Mouse (Mus musculus) kidney, embryonic 14.5 days (tissue): ENCODE measurements around the gene Klhl29. TPM values are rescaled to one million over a fixed set of nuclear protein-coding genes. Genes with fewer than 3 reads are reported as not detected.

Experiments used
- ATAC-seq: fragments of 200-750 bp; cut with Nextera tagmentation; 2 replicates; pipeline ENCODE4 v1.8.0; 2017; ENCODE audit warnings: moderate number of reproducible peaks, mild to moderate bottlenecking, moderate TSS enrichment, moderate library complexity; ENCODE audit not compliant: low FRiP score, low TSS enrichment
- H3K27ac ChIP-seq: fragments of 300-500 bp; sonication (generic); 2 replicates; pipeline ENCODE4 v1.5.1; 2014; ENCODE audit warnings: low read depth, mild to moderate bottlenecking, low read length, moderate library complexity, mixed read lengths
- H3K27me3 ChIP-seq: fragments of 300-500 bp; sonication (generic); 2 replicates; pipeline ENCODE4 v1.6.1; 2014; ENCODE audit warnings: mild to moderate bottlenecking, low read length; ENCODE audit not compliant: control insufficient read depth, insufficient read depth
- H3K36me3 ChIP-seq: fragments of 300-500 bp; sonication (generic); 2 replicates; pipeline ENCODE4 v1.6.1; 2014; ENCODE audit warnings: low read length, mixed read lengths; ENCODE audit not compliant: control insufficient read depth, insufficient read depth
- H3K4me1 ChIP-seq: fragments of 300-500 bp; sonication (generic); 2 replicates; pipeline ENCODE4 v1.6.1; 2014; ENCODE audit warnings: low read length, mixed read lengths; ENCODE audit not compliant: control insufficient read depth, insufficient read depth
- H3K4me2 ChIP-seq: fragments of 300-500 bp; sonication (generic); replicated peaks from 2 replicates; pipeline ENCODE4 v1.6.1; 2014; ENCODE audit warnings: low read depth, mild to moderate bottlenecking, low read length
- H3K4me3 ChIP-seq: fragments of 300-500 bp; sonication (generic); 2 replicates; pipeline ENCODE4 v1.5.1; 2014; ENCODE audit warnings: mild to moderate bottlenecking, low read length
- H3K9ac ChIP-seq: fragments of 300-500 bp; sonication (generic); 2 replicates; pipeline ENCODE4 v1.6.1; 2014; ENCODE audit warnings: low read depth, mild to moderate bottlenecking, low read length, moderate library complexity
- H3K9me3 ChIP-seq: fragments of 300-500 bp; sonication (generic); 2 replicates; pipeline ENCODE4 v1.6.1; 2016; ENCODE audit warnings: low read length; ENCODE audit not compliant: control insufficient read depth
- WGBS: fragments of 180-500 bp; shearing (Covaris S2); extraction: QIAGEN DNeasy Blood & Tissue Kit; methylation state at CpG from one replicate; pipeline ENCODE4 v1.1.7; 2014; 5-methylcytosine and 5-hydroxymethylcytosine counted together
- polyA plus RNA-seq: library from polyadenylated mRNA; unstranded; fragments of >200 nt; fragmentation: Nextera tagmentation; extraction: Ambion mirVana; gene quantifications from 2 replicates; pipeline ENCODE4 v1.2.1, GENCODE M21; 2014

The Klhl29 gene
- polyA plus RNA-seq, 1 experiment from 2014 or later: 1.4 TPM

DNA sequence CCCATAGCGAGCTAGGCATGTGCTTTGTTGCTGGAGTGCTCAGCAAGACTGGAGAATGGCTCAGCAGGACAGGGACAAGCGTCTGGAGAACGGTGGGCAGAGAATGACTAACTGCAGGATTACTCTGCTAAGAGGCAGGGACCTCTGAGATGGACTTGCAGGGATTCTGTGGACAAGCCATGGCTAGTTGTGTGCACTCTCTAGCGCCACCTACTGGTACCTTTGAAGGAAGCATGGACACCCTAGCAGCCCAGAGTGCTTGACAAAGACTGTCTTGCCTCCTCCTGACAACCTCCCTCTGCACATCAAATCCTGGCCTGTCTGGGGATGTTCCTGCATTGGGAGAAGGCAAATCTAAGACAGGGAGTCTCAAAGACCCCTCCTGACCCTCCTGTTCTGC is 239.2 kb downstream of the Klhl29 start:
- Histone ChIP-seq H3K36me3 (no peaks in the 10 kb centered on the region), H3K27ac (no peak overlapping the region), H3K9ac (no peak overlapping the region), H3K9me3 (no peaks in the 10 kb centered on the region), H3K4me3 (no peak overlapping the region), H3K4me2 (no peak overlapping the region), H3K4me1 (no peaks in the 10 kb centered on the region), H3K27me3 (no peaks in the 10 kb centered on the region)
- ATAC-seq: peak; percentile 82
- WGBS: 28% methylated on average over 4 of the region's 4 CpGs

DNA sequence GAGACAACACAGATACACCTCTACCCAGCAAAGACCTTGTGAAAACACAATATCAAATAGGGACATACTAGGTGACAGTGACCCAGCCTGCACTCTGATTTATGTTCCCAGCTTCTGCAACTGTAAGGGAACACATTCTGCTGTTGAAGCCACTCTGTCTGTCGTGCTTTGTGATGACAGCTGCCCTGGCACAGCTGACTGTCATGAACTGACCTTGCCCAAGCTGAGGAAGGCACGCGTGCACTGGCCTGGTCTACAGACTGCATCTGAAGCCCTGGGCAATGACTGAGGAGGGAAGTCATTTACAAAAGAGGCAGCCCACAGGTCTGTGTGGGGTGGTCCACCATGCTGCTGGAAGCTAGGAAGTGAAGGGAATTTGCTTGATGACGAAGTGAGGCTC is 246.3 kb downstream of the Klhl29 start:
- H3K4me1 ChIP-seq: no peaks in the 10 kb centered on the region
- ATAC-seq: no peak
- no peak overlapping the region for H3K9ac ChIP-seq
- no peaks in the 10 kb centered on the region for H3K9me3 ChIP-seq
- no peaks in the 10 kb centered on the region for H3K36me3 ChIP-seq
- H3K4me2 ChIP-seq: no peak overlapping the region
- no peaks in the 10 kb centered on the region for H3K27me3 ChIP-seq
- H3K4me3 ChIP-seq: no peak overlapping the region
- WGBS: 59% methylated on average over 4 of the region's 4 CpGs
- H3K27ac ChIP-seq: no peak overlapping the region

DNA sequence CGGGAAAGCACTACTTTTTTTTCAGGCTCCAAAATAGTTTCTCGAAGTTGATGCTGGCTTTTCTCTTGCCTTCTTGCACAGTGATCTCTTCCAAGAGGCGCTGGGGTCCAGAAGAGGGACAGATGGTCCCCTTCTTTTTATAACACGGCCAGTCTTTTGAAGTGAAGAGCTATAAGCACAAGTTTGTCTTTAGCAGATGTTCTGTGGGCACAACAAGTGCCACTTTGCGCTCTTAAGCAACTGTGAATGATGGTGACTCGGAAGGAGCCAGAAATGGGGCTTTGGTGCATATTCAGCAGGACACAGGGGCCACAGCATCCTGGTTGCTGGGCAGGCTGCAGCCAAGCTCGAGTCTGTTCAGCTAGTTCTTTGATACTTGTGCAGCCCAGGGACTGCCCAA is 249.6 kb downstream of the Klhl29 start:
- Histone ChIP-seq H3K9me3 (no peaks in the 10 kb centered on the region), H3K4me1 (no peaks in the 10 kb centered on the region), H3K9ac (no peak overlapping the region), H3K4me3 (no peak overlapping the region), H3K27ac (no peak overlapping the region), H3K36me3 (no peaks in the 10 kb centered on the region), H3K27me3 (no peaks in the 10 kb centered on the region), H3K4me2 (no peak overlapping the region)
- ATAC-seq: no peak
- 71% methylated on average over 7 of the region's 7 CpGs for WGBS

DNA sequence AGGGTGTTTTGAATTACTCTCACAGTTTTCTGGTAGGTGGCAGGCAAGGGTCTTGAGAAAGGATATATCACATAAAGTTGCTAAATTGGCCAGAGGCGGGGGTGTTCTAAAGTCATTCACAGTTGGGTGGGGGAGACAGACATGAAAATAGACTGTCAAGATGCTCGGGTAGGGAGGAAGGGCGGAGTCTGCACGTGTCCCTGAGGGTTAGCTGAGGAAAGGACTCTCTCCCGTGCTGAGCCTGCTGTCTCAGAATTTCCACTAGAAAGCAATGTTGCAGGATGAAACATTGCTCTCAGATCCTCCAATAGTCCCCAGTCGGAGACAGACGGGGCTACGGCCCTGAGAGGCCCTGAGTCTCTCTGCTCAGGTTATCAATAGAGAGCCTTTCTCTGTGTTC is 252.5 kb downstream of the Klhl29 start:
- ATAC-seq: no peak
- WGBS: 45% methylated on average over 8 of the region's 8 CpGs
- H3K36me3 ChIP-seq: no peaks in the 10 kb centered on the region
- H3K4me2 ChIP-seq: no peak overlapping the region
- H3K9ac ChIP-seq: no peak overlapping the region
- peaks cover 11% of the 10 kb centered on the region; the same call in 1 of the 2 replicates for H3K4me1 ChIP-seq
- H3K9me3 ChIP-seq: no peaks in the 10 kb centered on the region
- H3K27ac ChIP-seq: no peak overlapping the region
- no peak overlapping the region for H3K4me3 ChIP-seq
- no peaks in the 10 kb centered on the region for H3K27me3 ChIP-seq

DNA sequence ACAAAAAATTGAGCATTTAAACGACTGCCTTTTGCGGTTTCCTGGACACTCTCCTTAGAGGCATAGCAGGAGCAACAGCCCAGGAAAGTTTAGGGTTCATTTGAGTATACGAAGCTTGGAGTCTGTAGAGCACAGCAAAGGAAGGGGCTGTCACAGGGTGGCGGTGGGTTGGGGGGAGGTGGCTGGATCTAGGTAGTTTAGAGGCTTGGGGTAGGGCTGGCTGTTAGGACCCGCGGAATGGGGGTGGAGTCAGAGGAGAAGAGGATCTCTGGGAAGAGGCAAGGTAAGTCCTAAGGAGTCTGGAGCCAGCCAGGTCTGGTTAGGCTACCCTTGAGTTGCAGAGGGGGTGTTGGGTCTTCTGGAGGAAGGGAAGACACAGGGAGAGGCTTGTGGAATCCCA is 255.2 kb downstream of the Klhl29 start:
- H3K4me1 ChIP-seq: peaks cover 11% of the 10 kb centered on the region; the same call in 1 of the 2 replicates
- H3K4me2 ChIP-seq: peak overlapping the region; percentile 38
- H3K9me3 ChIP-seq: no peaks in the 10 kb centered on the region
- H3K27me3 ChIP-seq: no peaks in the 10 kb centered on the region
- no peaks in the 10 kb centered on the region for H3K36me3 ChIP-seq
- 41% methylated on average over 6 of the region's 6 CpGs for WGBS
- no peak overlapping the region for H3K4me3 ChIP-seq
- no peak overlapping the region for H3K9ac ChIP-seq
- peak; percentile 32; the same call in 1 of the 2 replicates for ATAC-seq
- H3K27ac ChIP-seq: peak overlapping the region; percentile 43; the same call in 1 of the 2 replicates

DNA sequence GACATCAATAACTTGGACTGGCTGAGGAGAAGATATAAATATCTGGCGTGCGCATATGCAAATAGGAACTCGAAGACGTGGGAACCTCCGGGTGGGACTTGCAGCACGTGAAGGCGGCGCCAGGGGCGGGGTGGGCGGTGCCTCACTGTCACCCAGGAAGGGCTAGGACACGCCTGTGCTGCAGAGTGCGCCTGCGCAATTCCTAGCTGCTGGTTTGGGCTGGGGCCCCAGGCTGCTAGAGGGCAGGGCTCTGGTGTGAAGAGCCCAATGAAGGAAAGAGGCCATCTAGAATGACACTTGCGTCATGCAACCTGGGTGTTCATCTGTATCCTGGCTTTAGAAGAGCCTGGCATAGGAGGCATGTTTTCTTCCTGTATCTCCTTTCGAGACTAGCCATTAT is 255.8 kb downstream of the Klhl29 start:
- Histone ChIP-seq H3K9me3 (no peaks in the 10 kb centered on the region), H3K27ac (peak overlapping the region; percentile 43; the same call in 1 of the 2 replicates), H3K4me2 (peak overlapping the region; percentile 38), H3K27me3 (no peaks in the 10 kb centered on the region), H3K36me3 (no peaks in the 10 kb centered on the region), H3K4me3 (peak overlapping the region; percentile 26; the same call in 1 of the 2 replicates), H3K9ac (no peak overlapping the region), H3K4me1 (peaks cover 11% of the 10 kb centered on the region; the same call in 1 of the 2 replicates)
- ATAC-seq: peak; percentile 97
- WGBS: 6% methylated on average over 15 of the region's 15 CpGs

DNA sequence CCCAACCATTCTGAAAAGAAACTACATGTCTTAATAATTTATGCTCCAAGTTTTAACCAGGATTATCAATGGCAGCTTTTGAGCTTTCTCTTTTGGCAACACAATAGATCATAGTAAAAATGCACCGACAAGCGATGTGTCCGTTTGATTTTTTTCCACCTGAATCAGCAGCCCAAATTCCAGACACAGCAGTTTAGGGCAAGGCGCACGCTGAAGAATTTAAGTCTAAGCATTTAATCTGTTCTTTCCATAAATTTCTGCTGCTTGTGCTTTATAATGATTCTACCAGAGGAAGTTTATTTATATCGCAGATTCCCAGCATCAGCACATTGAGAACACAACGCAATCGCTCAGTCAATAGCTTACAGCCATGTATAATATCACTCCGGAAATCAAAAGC is 256.2 kb downstream of the Klhl29 start:
- Histone ChIP-seq H3K9me3 (no peaks in the 10 kb centered on the region), H3K9ac (no peak overlapping the region), H3K4me1 (peaks cover 11% of the 10 kb centered on the region; the same call in 1 of the 2 replicates), H3K4me3 (peak overlapping the region; percentile 26; the same call in 1 of the 2 replicates), H3K27ac (no peak overlapping the region), H3K27me3 (no peaks in the 10 kb centered on the region), H3K4me2 (peak overlapping the region; percentile 38), H3K36me3 (no peaks in the 10 kb centered on the region)
- WGBS: 37% methylated on average over 9 of the region's 9 CpGs
- 0 out of 2 replicates have a peak, but pooled peaks have one; percentile 16 for ATAC-seq

DNA sequence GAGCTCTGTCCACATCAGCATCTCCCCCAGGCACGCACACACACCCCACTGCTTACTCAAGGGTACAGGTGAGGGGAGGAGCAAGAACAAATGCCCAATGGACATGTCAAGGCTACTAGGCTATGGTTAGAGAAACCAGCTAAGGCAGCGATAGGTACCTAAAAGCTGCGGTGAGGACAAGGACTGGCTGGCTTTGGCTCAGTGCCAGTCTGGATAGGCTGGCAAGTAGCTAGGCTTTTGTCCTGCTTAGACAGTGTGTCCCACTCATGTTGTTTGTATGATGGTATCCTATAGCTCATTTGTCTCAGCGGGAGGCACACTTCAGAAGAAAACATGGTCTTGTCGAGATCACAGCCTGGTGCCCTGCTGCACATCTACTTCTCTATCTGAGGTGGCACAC is 258.9 kb downstream of the Klhl29 start:
- no peak for ATAC-seq
- H3K4me3 ChIP-seq: no peak overlapping the region
- no peak overlapping the region for H3K9ac ChIP-seq
- H3K27ac ChIP-seq: no peak overlapping the region
- H3K36me3 ChIP-seq: no peaks in the 10 kb centered on the region
- no peaks in the 10 kb centered on the region for H3K9me3 ChIP-seq
- H3K4me2 ChIP-seq: no peak overlapping the region
- H3K27me3 ChIP-seq: no peaks in the 10 kb centered on the region
- peaks cover 11% of the 10 kb centered on the region; the same call in 1 of the 2 replicates for H3K4me1 ChIP-seq
- WGBS: 90% methylated on average over 5 of the region's 5 CpGs

DNA sequence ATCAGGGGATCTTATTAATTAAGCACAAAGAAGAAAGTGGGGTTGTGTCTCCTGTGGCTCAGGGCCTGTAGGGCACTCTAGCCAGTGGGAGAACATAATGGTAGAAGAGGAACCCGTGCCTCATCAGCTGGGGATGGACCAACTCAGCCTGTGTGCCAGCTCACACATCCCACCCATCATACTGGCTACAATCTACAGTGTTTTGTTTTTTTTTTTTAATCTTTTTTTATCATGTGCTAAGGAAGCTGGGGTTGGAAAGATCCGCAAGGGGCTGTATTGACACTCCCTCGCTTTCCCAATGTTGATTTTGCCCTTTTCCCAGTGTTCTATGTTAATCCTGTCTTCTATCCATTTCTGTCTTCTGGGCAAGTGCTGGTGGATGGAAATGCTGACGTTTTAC is 260.9 kb downstream of the Klhl29 start:
- Histone ChIP-seq H3K27ac (no peak overlapping the region), H3K4me3 (no peak overlapping the region), H3K27me3 (no peaks in the 10 kb centered on the region), H3K9ac (no peak overlapping the region), H3K4me1 (peaks cover 7% of the 10 kb centered on the region; the same call in 1 of the 2 replicates), H3K4me2 (no peak overlapping the region), H3K36me3 (no peaks in the 10 kb centered on the region), H3K9me3 (no peaks in the 10 kb centered on the region)
- ATAC-seq: no peak
- 75% methylated on average over 4 of the region's 4 CpGs for WGBS
